Mouse (Mus musculus): Measurements from ENCODE around the gene Taok3. TPM values are rescaled to one million over a fixed set of nuclear protein-coding genes. Genes with fewer than 3 reads are reported as not detected.

Gene Taok3
- polyA plus RNA-seq, 1 experiment from 2014 or later, result 16.3 TPM

DNA sequence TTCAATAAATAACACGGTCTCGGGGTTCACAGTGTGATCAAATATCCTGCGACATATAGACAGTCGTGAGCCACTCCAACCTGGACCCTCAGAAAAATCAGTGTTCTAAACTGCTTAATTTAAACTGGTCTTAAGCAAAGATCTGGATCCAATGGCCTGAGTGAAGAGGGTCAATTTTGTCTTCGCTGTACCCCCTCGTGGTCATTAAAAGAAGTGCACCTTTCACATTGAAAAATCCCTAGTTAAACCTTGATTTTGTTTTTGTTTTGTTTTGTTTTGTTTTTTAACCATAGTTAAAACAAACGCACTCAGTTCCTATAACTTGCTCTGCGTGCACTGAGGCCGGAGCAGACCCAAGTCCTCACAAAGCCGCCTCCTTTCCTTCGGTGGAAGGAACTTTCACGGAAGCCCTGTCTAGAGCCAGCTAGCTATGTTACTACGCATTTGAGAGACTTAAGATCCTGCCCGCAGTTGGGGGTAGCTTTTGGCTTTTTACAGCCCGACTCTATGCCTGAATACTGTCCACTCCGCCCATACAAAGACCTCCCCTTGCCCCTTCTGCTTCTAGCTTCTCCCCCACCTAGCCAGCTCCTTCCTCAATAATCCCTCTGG lies 5.2 kb upstream of the Taok3 start:
- no peak for ATAC-seq (ENCODE audit: low FRiP score, low TSS enrichment)
- Histone ChIP-seq H3K4me2 (replicated peaks; ENCODE audit: low read depth, low read length) (peak overlapping the region; percentile 65), H3K4me3 (ENCODE audit: low read length) (peak overlapping the region; percentile 74), H3K4me1 (ENCODE audit: control insufficient read depth, insufficient read depth, low read length) (0 out of 2 replicates have a peak, but pooled peaks cover 3% of the 10 kb centered on the region), H3K9ac (ENCODE audit: low read depth, low read length) (peak overlapping the region; percentile 89), H3K27ac (ENCODE audit: low read depth, low read length) (peak overlapping the region; percentile 53; the same call in 1 of the 2 replicates), H3K9me3 (ENCODE audit: control insufficient read depth, low read length) (no peaks in the 10 kb centered on the region), H3K27me3 (ENCODE audit: control insufficient read depth, insufficient read depth, low read length) (no peaks in the 10 kb centered on the region), H3K36me3 (ENCODE audit: control insufficient read depth, insufficient read depth, low read length) (peaks cover 32% of the 10 kb centered on the region)
- WGBS, result 6% methylated on average over 16 of the region's 16 CpGs

DNA sequence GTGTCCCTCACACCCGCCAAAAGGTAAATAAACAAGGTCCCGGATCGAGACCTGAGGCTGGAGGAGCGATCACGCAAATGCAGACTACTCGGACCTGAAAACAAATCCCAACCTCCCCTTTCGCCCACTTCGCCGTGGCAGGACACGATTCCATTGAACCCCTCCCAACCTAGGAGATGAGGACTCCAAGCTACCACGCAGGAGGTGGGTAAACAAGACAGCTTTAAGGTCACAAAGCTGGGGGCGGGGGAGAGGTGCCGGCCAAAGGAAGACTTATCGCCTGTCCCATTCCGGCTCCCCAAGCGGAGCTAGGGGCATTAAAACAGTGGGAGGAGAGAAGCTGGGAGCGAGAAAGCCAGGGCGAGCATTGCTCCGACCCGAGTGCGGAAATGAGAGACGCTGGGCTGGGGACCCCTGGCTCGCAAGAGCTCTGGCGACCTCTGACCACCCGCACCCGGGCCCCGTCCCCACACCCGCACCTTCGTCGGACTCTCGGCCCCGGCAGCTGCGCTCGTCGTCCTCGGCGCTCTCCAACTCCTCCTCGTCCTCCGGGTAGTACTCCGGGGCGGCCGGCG lies 4.6 kb upstream of the Taok3 start:
- H3K4me1 ChIP-seq (ENCODE audit: control insufficient read depth, insufficient read depth, low read length), result 0 out of 2 replicates have a peak, but pooled peaks cover 3% of the 10 kb centered on the region
- peak overlapping the region; percentile 65 for H3K4me2 ChIP-seq (replicated peaks; ENCODE audit: low read depth, low read length)
- no peaks in the 10 kb centered on the region for H3K9me3 ChIP-seq (ENCODE audit: control insufficient read depth, low read length)
- H3K27ac ChIP-seq (ENCODE audit: low read depth, low read length), result peak overlapping the region; percentile 53
- peak; percentile 16; the same call in 1 of the 2 replicates for ATAC-seq (ENCODE audit: low FRiP score, low TSS enrichment)
- H3K36me3 ChIP-seq (ENCODE audit: control insufficient read depth, insufficient read depth, low read length), result peaks cover 29% of the 10 kb centered on the region
- no peaks in the 10 kb centered on the region for H3K27me3 ChIP-seq (ENCODE audit: control insufficient read depth, insufficient read depth, low read length)
- peak overlapping the region; percentile 74 for H3K4me3 ChIP-seq (ENCODE audit: low read length)
- H3K9ac ChIP-seq (ENCODE audit: low read depth, low read length), result peak overlapping the region; percentile 89
- whole genome bisulfite sequencing, result under 1% methylated on average over 33 of the region's 43 CpGs

- Histone ChIP-seq H3K9ac (ENCODE audit: low read depth, low read length) (peak within 1 kb of the TSS; percentile 89), H3K27ac (ENCODE audit: low read depth, low read length) (peak within 1 kb of the TSS; percentile 53), H3K4me1 (ENCODE audit: control insufficient read depth, insufficient read depth, low read length) (peaks cover 5% of the 10 kb centered on the region), H3K27me3 (ENCODE audit: control insufficient read depth, insufficient read depth, low read length) (no peaks in the 10 kb centered on the region), H3K9me3 (ENCODE audit: control insufficient read depth, low read length) (no peaks in the 10 kb centered on the region), H3K4me3 (ENCODE audit: low read length) (peak within 1 kb of the TSS; percentile 74), H3K4me2 (replicated peaks; ENCODE audit: low read depth, low read length) (peak within 1 kb of the TSS; percentile 65), H3K36me3 (ENCODE audit: control insufficient read depth, insufficient read depth, low read length) (peaks cover 23% of the 10 kb centered on the region)
- ATAC-seq (ENCODE audit: low FRiP score, low TSS enrichment), result peak; percentile 74
- WGBS, result under 1% methylated on average over 52 of the region's 59 CpGs
Measured at GRCm38 (mm10) chr5:117115836-117116366, 4.0 kb upstream of the Taok3 start, which contains the start of gene Suds3. Suds3 (minus strand) TSS chr5:117116113.

- Histone ChIP-seq H3K27ac (ENCODE audit: low read depth, low read length) (no peak overlapping the region; the same call in 1 of the 2 replicates), H3K4me3 (ENCODE audit: low read length) (no peak overlapping the region), H3K27me3 (ENCODE audit: control insufficient read depth, insufficient read depth, low read length) (no peaks in the 10 kb centered on the region), H3K4me2 (replicated peaks; ENCODE audit: low read depth, low read length) (no peak overlapping the region), H3K4me1 (ENCODE audit: control insufficient read depth, insufficient read depth, low read length) (peaks cover 11% of the 10 kb centered on the region), H3K9ac (ENCODE audit: low read depth, low read length) (no peak overlapping the region), H3K9me3 (ENCODE audit: control insufficient read depth, low read length) (no peaks in the 10 kb centered on the region), H3K36me3 (ENCODE audit: control insufficient read depth, insufficient read depth, low read length) (peaks cover 16% of the 10 kb centered on the region)
- WGBS, result 72% methylated on average over 2 of the region's 2 CpGs
- no peak for ATAC-seq (ENCODE audit: low FRiP score, low TSS enrichment)
Measured at GRCm38 (mm10) chr5:117116660-117117059, 3.3 kb upstream of the Taok3 start.

DNA sequence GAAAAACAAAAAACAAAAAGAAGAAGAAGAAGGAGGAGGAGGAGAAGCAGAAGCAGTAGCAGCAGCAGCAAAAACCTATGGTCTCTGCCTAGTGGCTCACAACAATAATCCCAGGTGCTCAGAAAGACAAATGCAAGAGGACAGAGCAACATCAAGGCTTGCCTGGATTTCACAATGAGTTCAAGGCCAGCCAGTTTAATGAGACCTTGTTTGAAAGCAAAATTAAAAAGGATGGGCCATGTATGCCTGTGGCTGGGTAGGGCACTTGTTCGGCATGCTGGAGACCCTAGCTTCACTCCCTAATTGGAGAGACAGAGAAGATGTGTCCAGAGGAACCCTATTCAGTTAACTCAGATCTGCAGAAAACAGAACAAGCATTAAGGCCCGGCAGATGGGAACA lies 2.7 kb upstream of the Taok3 start:
- Histone ChIP-seq H3K27ac (ENCODE audit: low read depth, low read length) (no peak overlapping the region), H3K4me2 (replicated peaks; ENCODE audit: low read depth, low read length) (no peak overlapping the region), H3K27me3 (ENCODE audit: control insufficient read depth, insufficient read depth, low read length) (no peaks in the 10 kb centered on the region), H3K9me3 (ENCODE audit: control insufficient read depth, low read length) (no peaks in the 10 kb centered on the region), H3K9ac (ENCODE audit: low read depth, low read length) (no peak overlapping the region), H3K4me1 (ENCODE audit: control insufficient read depth, insufficient read depth, low read length) (peaks cover 16% of the 10 kb centered on the region), H3K36me3 (ENCODE audit: control insufficient read depth, insufficient read depth, low read length) (peaks cover 12% of the 10 kb centered on the region; the same call in 1 of the 2 replicates), H3K4me3 (ENCODE audit: low read length) (no peak overlapping the region)
- no peak for ATAC-seq (ENCODE audit: low FRiP score, low TSS enrichment)
- 83% methylated on average over 2 of the region's 2 CpGs for WGBS

GRCm38 (mm10) chr5:117117716-117118115 lies 2.2 kb upstream of the Taok3 start:
- peaks cover 7% of the 10 kb centered on the region; the same call in 1 of the 2 replicates for H3K36me3 ChIP-seq (ENCODE audit: control insufficient read depth, insufficient read depth, low read length)
- H3K9me3 ChIP-seq (ENCODE audit: control insufficient read depth, low read length), result no peaks in the 10 kb centered on the region
- no peak overlapping the region for H3K9ac ChIP-seq (ENCODE audit: low read depth, low read length)
- H3K4me1 ChIP-seq (ENCODE audit: control insufficient read depth, insufficient read depth, low read length), result peaks cover 17% of the 10 kb centered on the region
- no peaks in the 10 kb centered on the region for H3K27me3 ChIP-seq (ENCODE audit: control insufficient read depth, insufficient read depth, low read length)
- no peak overlapping the region for H3K4me2 ChIP-seq (replicated peaks; ENCODE audit: low read depth, low read length)
- ATAC-seq (ENCODE audit: low FRiP score, low TSS enrichment), result no peak
- H3K27ac ChIP-seq (ENCODE audit: low read depth, low read length), result no peak overlapping the region
- H3K4me3 ChIP-seq (ENCODE audit: low read length), result no peak overlapping the region
- WGBS, result 78% methylated on average over 7 of the region's 7 CpGs

- 0 out of 2 replicates have a peak, but pooled peaks cover 2% of the 10 kb centered on the region for H3K36me3 ChIP-seq (ENCODE audit: control insufficient read depth, insufficient read depth, low read length)
- 94% methylated on average over 2 of the region's 2 CpGs for WGBS
- H3K4me3 ChIP-seq (ENCODE audit: low read length), result no peak overlapping the region
- peaks cover 17% of the 10 kb centered on the region for H3K4me1 ChIP-seq (ENCODE audit: control insufficient read depth, insufficient read depth, low read length)
- no peaks in the 10 kb centered on the region for H3K9me3 ChIP-seq (ENCODE audit: control insufficient read depth, low read length)
- ATAC-seq (ENCODE audit: low FRiP score, low TSS enrichment), result no peak
- H3K27ac ChIP-seq (ENCODE audit: low read depth, low read length), result no peak overlapping the region
- no peak overlapping the region for H3K4me2 ChIP-seq (replicated peaks; ENCODE audit: low read depth, low read length)
- H3K27me3 ChIP-seq (ENCODE audit: control insufficient read depth, insufficient read depth, low read length), result no peaks in the 10 kb centered on the region
- no peak overlapping the region for H3K9ac ChIP-seq (ENCODE audit: low read depth, low read length)
Measured at GRCm38 (mm10) chr5:117118220-117118619, 1.7 kb upstream of the Taok3 start.

GRCm38 (mm10) chr5:117118850-117119249 lies 1.1 kb upstream of the Taok3 start:
- no peak for ATAC-seq (ENCODE audit: low FRiP score, low TSS enrichment)
- Histone ChIP-seq H3K9me3 (ENCODE audit: control insufficient read depth, low read length) (no peaks in the 10 kb centered on the region), H3K27me3 (ENCODE audit: control insufficient read depth, insufficient read depth, low read length) (no peaks in the 10 kb centered on the region), H3K4me1 (ENCODE audit: control insufficient read depth, insufficient read depth, low read length) (peaks cover 17% of the 10 kb centered on the region), H3K9ac (ENCODE audit: low read depth, low read length) (no peak overlapping the region), H3K4me2 (replicated peaks; ENCODE audit: low read depth, low read length) (no peak overlapping the region), H3K27ac (ENCODE audit: low read depth, low read length) (no peak overlapping the region), H3K36me3 (ENCODE audit: control insufficient read depth, insufficient read depth, low read length) (no peaks in the 10 kb centered on the region), H3K4me3 (ENCODE audit: low read length) (no peak overlapping the region)
- 49% methylated on average over 8 of the region's 8 CpGs for WGBS
